Mouse (Mus musculus) small intestine, adult 2 months (tissue): ENCODE measurements around the gene Chst11.

Source experiments
- CTCF ChIP-seq: fragments of 200-500 bp; IDR thresholded peaks from 2 replicates; pipeline ENCODE4 v1.5.1; 2012; ENCODE audit warnings: low read depth, mild to moderate bottlenecking, control low read depth, inconsistent platforms, low read length, moderate library complexity, mixed read lengths; ENCODE audit not compliant: insufficient replicate concordance, insufficient read length; ENCODE audit errors: extremely low read depth
- POLR2A ChIP-seq: fragments of 200-500 bp; IDR thresholded peaks from 2 replicates; pipeline ENCODE4 v1.6.1; 2012; ENCODE audit warnings: low read depth, mild to moderate bottlenecking, control low read depth, inconsistent platforms, low read length, moderate library complexity

DNA sequence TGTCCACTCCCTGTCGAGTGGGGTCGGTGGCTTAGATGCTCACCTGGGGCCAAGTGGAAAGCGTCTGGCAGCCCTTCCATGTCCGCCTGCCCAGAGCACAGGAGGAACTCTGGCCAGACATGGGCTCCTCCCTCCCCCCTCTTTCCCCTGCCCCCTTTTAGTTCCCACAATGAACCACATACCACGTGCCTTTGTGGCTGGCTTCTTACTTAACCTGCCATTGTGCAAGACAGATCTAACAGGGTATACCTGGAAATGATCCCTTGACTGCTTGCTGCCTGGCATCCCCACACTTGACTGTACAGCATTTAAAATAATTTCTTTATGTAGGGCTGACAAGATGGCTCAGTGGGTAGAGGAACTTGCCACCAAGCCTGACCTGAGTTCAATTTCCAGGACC, 15.7 kb upstream of the Chst11 start:
- TF ChIP-seq POLR2A (no peak), CTCF (no peak)
